Mouse (Mus musculus) heart, postnatal 0 days (tissue): ENCODE data around the gene Nme2. TPM values are rescaled to one million over a fixed set of nuclear protein-coding genes. Genes with fewer than 3 reads are reported as not detected.

Experiments
- ATAC-seq: fragments of 200-750 bp; cut with Nextera tagmentation; 2 replicates; pipeline ENCODE4 v1.8.0; 2017; ENCODE audit warnings: low read depth, moderate number of reproducible peaks, moderate library complexity; ENCODE audit not compliant: insufficient read depth
- DNase-seq: peaks from one replicate; pipeline ENCODE4 v3.0.0-alpha.2; 2016; ENCODE audit warnings: low spot score
- H3K27ac ChIP-seq: fragments of 300-500 bp; sonication (generic); 2 replicates; pipeline ENCODE4 v1.5.1; 2014; ENCODE audit warnings: low read depth, mild to moderate bottlenecking
- H3K27me3 ChIP-seq: fragments of 300-500 bp; sonication (generic); 2 replicates; pipeline ENCODE4 v1.6.1; 2014; ENCODE audit warnings: low read length, mixed read lengths; ENCODE audit not compliant: control insufficient read depth, insufficient read depth
- H3K36me3 ChIP-seq: fragments of 300-500 bp; sonication (generic); replicated peaks from 2 replicates; pipeline ENCODE4 v1.6.1; 2014; ENCODE audit warnings: low read length, mixed read lengths; ENCODE audit not compliant: control insufficient read depth, insufficient read depth
- H3K4me1 ChIP-seq: fragments of 300-500 bp; sonication (generic); 2 replicates; pipeline ENCODE4 v1.6.1; 2014; ENCODE audit warnings: antibody characterized with exemption; ENCODE audit not compliant: control insufficient read depth, insufficient read depth
- H3K4me2 ChIP-seq: fragments of 300-500 bp; sonication (generic); 2 replicates; pipeline ENCODE4 v1.6.1; 2014; ENCODE audit warnings: low read depth, mild to moderate bottlenecking, low read length, moderate library complexity
- H3K4me3 ChIP-seq: fragments of 300-500 bp; sonication (generic); 2 replicates; pipeline ENCODE4 v1.5.1; 2014; ENCODE audit warnings: low read depth, low read length
- H3K9ac ChIP-seq: fragments of 300-500 bp; sonication (generic); replicated peaks from 2 replicates; pipeline ENCODE4 v1.6.1; 2014; ENCODE audit warnings: low read depth, low read length, mixed read lengths
- H3K9me3 ChIP-seq: fragments of 300-500 bp; sonication (generic); replicated peaks from 2 replicates; pipeline ENCODE4 v1.6.1; 2016; ENCODE audit warnings: low read length; ENCODE audit not compliant: control insufficient read depth
- CTCF ChIP-seq: IDR thresholded peaks from 2 replicates; pipeline ENCODE4 v1.5.1; 2016; ENCODE audit warnings: antibody characterized with exemption, control low read depth, low read depth
- EP300 ChIP-seq: IDR thresholded peaks from 2 replicates; pipeline ENCODE4 v1.6.1; 2016; ENCODE audit warnings: antibody characterized with exemption, low read depth
- WGBS: fragments of 180-500 bp; shearing (Covaris S2); extraction: QIAGEN DNeasy Blood & Tissue Kit; methylation state at CpG from one replicate; pipeline ENCODE4 v1.1.7; 2014; 5-methylcytosine and 5-hydroxymethylcytosine counted together
- polyA plus RNA-seq: library from polyadenylated mRNA; unstranded; fragments of >200 nt; fragmentation: Nextera tagmentation; extraction: Ambion mirVana; gene quantifications from 2 replicates; pipeline ENCODE4 v1.2.1, GENCODE M21; 2015
- total RNA-seq: library from RNA; depleted of rRNA; stranded (reverse); fragments of >200 nt; gene quantifications from 2 replicates; pipeline ENCODE4 v1.2.3, GENCODE M21; 2014; ENCODE audit warnings: low replicate concordance

Gene Nme2
- total and polyA plus RNA-seq, 2 experiments from 2014 or later = 942 to 1,000 TPM

GRCm38 (mm10) chr11:93987026-93987425 lies 31.0 kb upstream of the Nme2 start:
- Histone ChIP-seq H3K27ac (peak overlapping the region; percentile 97), H3K4me3 (no peak overlapping the region), H3K9ac (no peak overlapping the region; the same call in 1 of the 2 replicates), H3K4me1 (peaks cover 20% of the 10 kb centered on the region), H3K4me2 (peak overlapping the region; percentile 39; the same call in 1 of the 2 replicates), H3K27me3 (no peaks in the 10 kb centered on the region), H3K36me3 (no peaks in the 10 kb centered on the region), H3K9me3 (no peaks in the 10 kb centered on the region)
- DNase-seq = no peak
- WGBS = 74% methylated on average over 4 of the region's 4 CpGs
- no peak for TF ChIP-seq CTCF
- TF ChIP-seq EP300 = no peak
- no peak for ATAC-seq

GRCm38 (mm10) chr11:93986298-93986697 lies 30.2 kb upstream of the Nme2 start:
- Histone ChIP-seq H3K4me1 (peaks cover 20% of the 10 kb centered on the region), H3K4me3 (no peak overlapping the region), H3K9ac (no peak overlapping the region), H3K36me3 (no peaks in the 10 kb centered on the region), H3K27me3 (no peaks in the 10 kb centered on the region), H3K27ac (no peak overlapping the region), H3K9me3 (no peaks in the 10 kb centered on the region), H3K4me2 (no peak overlapping the region)
- no peak for ATAC-seq
- TF ChIP-seq EP300 (no peak), CTCF (no peak)
- DNase-seq = no peak

DNA sequence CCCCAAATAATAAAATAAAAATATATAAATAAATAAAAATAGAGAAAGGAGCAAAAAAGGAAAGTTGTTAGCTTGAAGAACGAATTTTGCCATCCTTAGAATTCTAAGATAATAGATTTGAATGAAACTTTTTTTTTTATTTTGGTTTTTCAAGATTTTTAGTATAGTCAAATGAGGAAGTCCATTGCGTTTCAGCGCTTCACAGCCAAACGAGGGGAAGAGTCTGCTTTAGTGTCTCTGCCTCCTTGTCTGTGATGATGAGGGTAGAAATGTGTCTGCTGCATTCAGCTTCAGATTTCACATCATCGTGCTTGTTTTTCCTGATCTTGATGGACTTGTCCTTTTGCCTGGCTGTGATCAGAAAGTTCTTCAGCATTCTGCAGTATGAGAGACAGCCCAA lies 29.2 kb upstream of the Nme2 start:
- WGBS = 82% methylated on average over 5 of the region's 5 CpGs
- no peak overlapping the region for H3K4me2 ChIP-seq
- no peak overlapping the region for H3K4me3 ChIP-seq
- DNase-seq (no peak), ATAC-seq (no peak)
- H3K9me3 ChIP-seq = no peaks in the 10 kb centered on the region
- H3K9ac ChIP-seq = no peak overlapping the region
- H3K27me3 ChIP-seq = no peaks in the 10 kb centered on the region
- H3K4me1 ChIP-seq = peaks cover 20% of the 10 kb centered on the region
- TF ChIP-seq EP300 (no peak), CTCF (no peak)
- no peaks in the 10 kb centered on the region for H3K36me3 ChIP-seq
- H3K27ac ChIP-seq = no peak overlapping the region

DNA sequence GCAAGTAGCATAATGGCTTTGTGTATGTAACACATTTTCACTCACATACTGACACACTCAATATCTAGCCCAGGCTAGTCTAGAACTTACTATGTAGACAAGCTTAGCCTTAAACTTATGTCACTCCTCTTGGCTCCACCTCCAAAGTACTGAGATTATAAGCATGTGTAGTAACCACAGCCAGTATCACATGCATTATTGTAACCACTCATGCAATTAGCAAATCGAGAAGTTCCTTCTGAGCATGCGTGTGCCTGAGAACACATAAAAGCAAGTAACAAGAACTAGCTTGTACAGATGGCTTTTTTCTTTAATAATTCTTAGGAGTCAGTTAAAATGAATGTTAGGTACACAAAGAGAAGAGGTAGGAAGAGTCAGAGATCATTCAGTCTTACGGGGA lies 28.6 kb upstream of the Nme2 start:
- no peaks in the 10 kb centered on the region for H3K36me3 ChIP-seq
- H3K27ac ChIP-seq = no peak overlapping the region
- no peak for TF ChIP-seq CTCF
- TF ChIP-seq EP300 = no peak
- DNase-seq (no peak), ATAC-seq (no peak)
- no peak overlapping the region for H3K4me3 ChIP-seq
- WGBS = 84% methylated on average over 3 of the region's 3 CpGs
- H3K9me3 ChIP-seq = no peaks in the 10 kb centered on the region
- H3K9ac ChIP-seq = no peak overlapping the region
- H3K4me2 ChIP-seq = no peak overlapping the region
- H3K4me1 ChIP-seq = peaks cover 20% of the 10 kb centered on the region
- H3K27me3 ChIP-seq = no peaks in the 10 kb centered on the region

GRCm38 (mm10) chr11:93979502-93980049 lies 23.5 kb upstream of the Nme2 start:
- no peak for DNase-seq
- WGBS = 61% methylated on average over 6 of the region's 6 CpGs
- Histone ChIP-seq H3K27ac (no peak overlapping the region), H3K9ac (no peak overlapping the region), H3K36me3 (no peaks in the 10 kb centered on the region), H3K4me3 (no peak overlapping the region), H3K4me1 (no peaks in the 10 kb centered on the region), H3K4me2 (no peak overlapping the region), H3K9me3 (no peaks in the 10 kb centered on the region), H3K27me3 (no peaks in the 10 kb centered on the region)
- TF ChIP-seq CTCF = no peak
- TF ChIP-seq EP300 = no peak
- no peak for ATAC-seq

DNA sequence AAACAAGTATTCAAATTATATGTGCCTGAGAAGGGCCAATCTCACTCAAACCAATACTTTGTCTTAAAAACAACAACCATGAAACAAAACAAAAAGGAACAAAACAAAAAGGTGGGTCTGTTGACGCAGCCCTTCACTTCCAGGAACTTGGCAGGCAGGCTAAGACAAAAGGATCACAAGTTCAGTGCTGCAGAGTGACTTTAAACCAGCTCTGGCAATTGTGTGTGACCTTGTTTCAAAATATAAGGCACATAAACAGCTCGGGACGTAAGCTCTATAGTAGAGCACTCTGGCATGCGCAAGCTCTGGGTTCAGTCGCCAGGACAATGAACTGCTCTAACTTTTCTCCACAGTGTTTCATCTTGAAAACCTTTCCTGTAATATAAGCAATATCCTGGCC lies 16.9 kb upstream of the Nme2 start:
- Histone ChIP-seq H3K4me2 (no peak overlapping the region), H3K36me3 (no peaks in the 10 kb centered on the region), H3K9me3 (no peaks in the 10 kb centered on the region), H3K27ac (no peak overlapping the region), H3K4me1 (no peaks in the 10 kb centered on the region), H3K9ac (no peak overlapping the region), H3K4me3 (no peak overlapping the region), H3K27me3 (no peaks in the 10 kb centered on the region)
- ATAC-seq (no peak), DNase-seq (no peak)
- TF ChIP-seq CTCF (no peak), EP300 (no peak)
- 78% methylated on average over 5 of the region's 5 CpGs for WGBS
